Mouse (Mus musculus) embryonic facial prominence, embryonic 12.5 days (tissue): ENCODE results near the gene Rnf149. TPM values are rescaled to one million over a fixed set of nuclear protein-coding genes. Genes with fewer than 3 reads are reported as not detected.
"Not testable (repeated sequence)": the region's sequence is repeated elsewhere in the genome, so short reads cannot be mapped to it uniquely, and the experiment has no call there.

Experiments
- ATAC-seq: fragments of 200-750 bp; cut with Nextera tagmentation; 2 replicates; pipeline ENCODE4 v1.8.0; 2017; ENCODE audit not compliant: insufficient number of reproducible peaks, insufficient read depth, low FRiP score, low TSS enrichment
- H3K27ac ChIP-seq: fragments of 300-500 bp; sonication (generic); 2 replicates; pipeline ENCODE4 v1.5.1; 2016; ENCODE audit warnings: mild to moderate bottlenecking
- H3K27me3 ChIP-seq: fragments of 300-500 bp; sonication (generic); 2 replicates; pipeline ENCODE4 v1.6.1; 2016; ENCODE audit warnings: mild to moderate bottlenecking, moderate library complexity
- H3K36me3 ChIP-seq: fragments of 300-500 bp; sonication (generic); 2 replicates; pipeline ENCODE4 v1.6.1; 2016; ENCODE audit warnings: mild to moderate bottlenecking
- H3K4me1 ChIP-seq: fragments of 300-500 bp; sonication (generic); 2 replicates; pipeline ENCODE4 v1.6.1; 2016
- H3K4me2 ChIP-seq: fragments of 300-500 bp; sonication (generic); replicated peaks from 2 replicates; pipeline ENCODE4 v1.6.1; 2016; ENCODE audit warnings: mild to moderate bottlenecking, moderate library complexity
- H3K4me3 ChIP-seq: fragments of 300-500 bp; sonication (generic); 2 replicates; pipeline ENCODE4 v1.5.1; 2016; ENCODE audit warnings: mild to moderate bottlenecking
- H3K9ac ChIP-seq: fragments of 300-500 bp; sonication (generic); 2 replicates; pipeline ENCODE4 v1.6.1; 2016; ENCODE audit warnings: mild to moderate bottlenecking, moderate library complexity
- H3K9me3 ChIP-seq: fragments of 300-500 bp; sonication (generic); 2 replicates; pipeline ENCODE4 v1.6.1; 2016; ENCODE audit warnings: mild to moderate bottlenecking, moderate library complexity
- WGBS: fragments of 180-500 bp; shearing (Covaris S2); methylation state at CpG from one replicate; pipeline ENCODE4 v1.1.7; 2016; 5-methylcytosine and 5-hydroxymethylcytosine counted together
- polyA plus RNA-seq: library from polyadenylated mRNA; unstranded; fragments of >200 nt; fragmentation: Nextera tagmentation; extraction: Ambion mirVana; gene quantifications from 2 replicates; pipeline ENCODE4 v1.2.1, GENCODE M21; 2016

Gene Rnf149
- polyA plus RNA-seq, 1 experiment from 2014 or later, result 36.2 TPM

DNA sequence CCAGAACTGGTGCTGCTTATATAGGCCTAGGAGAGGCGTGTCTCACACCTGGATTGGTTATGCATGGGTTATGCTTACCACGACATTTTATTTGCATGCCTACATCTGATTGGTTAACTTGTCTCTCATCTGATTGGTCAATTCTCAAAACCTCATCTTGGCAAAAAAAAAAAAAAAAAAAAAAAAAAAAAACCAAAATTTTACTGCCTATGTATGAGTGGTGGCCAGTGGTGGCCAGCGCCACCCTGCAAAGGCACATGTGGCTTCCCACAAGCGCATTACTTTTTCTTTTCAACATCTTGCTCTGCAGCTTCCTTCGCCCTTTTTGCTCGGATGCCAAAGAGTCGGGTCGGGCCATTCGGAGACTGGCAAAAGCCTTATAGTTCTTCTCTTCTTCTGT is 19.9 kb upstream of the Rnf149 start:
- 92% methylated on average over 9 of the region's 9 CpGs for WGBS
- H3K27me3 ChIP-seq, H3K27ac ChIP-seq, H3K9me3 ChIP-seq, H3K4me3 ChIP-seq, H3K4me2 ChIP-seq, ATAC-seq, H3K36me3 ChIP-seq, H3K9ac ChIP-seq, H3K4me1 ChIP-seq: not testable (repeated sequence)

- 83% methylated on average over 10 of the region's 10 CpGs for WGBS
- H3K27me3 ChIP-seq, result no peaks in the 10 kb centered on the region
- no peak for ATAC-seq
Measured at GRCm38 (mm10) chr1:39593836-39594235, 16.6 kb upstream of the Rnf149 start.

GRCm38 (mm10) chr1:39592090-39592489 is 14.9 kb upstream of the Rnf149 start:
- H3K36me3 ChIP-seq, result no peaks in the 10 kb centered on the region
- no peak overlapping the region for H3K4me2 ChIP-seq
- 78% methylated on average over 4 of the region's 4 CpGs for WGBS
- no peak for ATAC-seq
- no peaks in the 10 kb centered on the region for H3K27me3 ChIP-seq
- no peak overlapping the region for H3K9ac ChIP-seq
- H3K9me3 ChIP-seq, result no peaks in the 10 kb centered on the region
- H3K4me3 ChIP-seq, result no peak overlapping the region
- H3K27ac ChIP-seq, result no peak overlapping the region
- no peaks in the 10 kb centered on the region for H3K4me1 ChIP-seq

More at GRCm38 (mm10) chr1:39593836-39594235, 16.6 kb upstream of the Rnf149 start:
- Histone ChIP-seq H3K27ac (no peak overlapping the region), H3K4me3 (no peak overlapping the region), H3K4me1 (no peaks in the 10 kb centered on the region), H3K36me3 (no peaks in the 10 kb centered on the region), H3K9me3 (no peaks in the 10 kb centered on the region), H3K9ac (no peak overlapping the region), H3K4me2 (no peak overlapping the region)

DNA sequence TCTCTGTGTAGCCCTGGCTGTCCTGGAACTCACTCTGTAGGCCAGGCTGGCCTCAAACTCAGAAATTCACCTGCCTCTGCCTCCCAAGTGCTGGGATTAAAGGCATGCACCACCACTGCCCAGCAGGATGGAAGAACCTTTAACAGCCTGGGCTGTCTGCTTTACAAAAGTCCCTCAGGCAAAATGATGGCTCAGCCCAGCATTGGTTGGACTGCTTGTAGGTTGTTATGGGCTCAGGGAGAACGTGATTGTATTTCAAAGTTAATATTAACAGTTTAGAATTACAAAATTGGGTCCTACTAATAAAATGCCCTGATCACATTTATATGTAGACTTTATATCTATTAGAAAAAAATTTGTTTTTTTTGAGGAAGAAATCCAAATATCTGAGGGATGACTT is 14.4 kb upstream of the Rnf149 start:
- H3K9ac ChIP-seq, ATAC-seq, H3K9me3 ChIP-seq, H3K27me3 ChIP-seq, H3K27ac ChIP-seq, H3K4me2 ChIP-seq, H3K36me3 ChIP-seq, H3K4me3 ChIP-seq, H3K4me1 ChIP-seq: not testable (repeated sequence)
- 53% methylated on average over 1 of the region's 1 CpGs for WGBS

- H3K27ac ChIP-seq, result no peak overlapping the region
- no peak for ATAC-seq
- no peak overlapping the region for H3K4me2 ChIP-seq
- no peaks in the 10 kb centered on the region for H3K9me3 ChIP-seq
- H3K36me3 ChIP-seq, result no peaks in the 10 kb centered on the region
- H3K27me3 ChIP-seq, result no peaks in the 10 kb centered on the region
- H3K4me3 ChIP-seq, result no peak overlapping the region
- 76% methylated on average over 5 of the region's 5 CpGs for WGBS
- H3K9ac ChIP-seq, result no peak overlapping the region
- no peaks in the 10 kb centered on the region for H3K4me1 ChIP-seq
Measured at GRCm38 (mm10) chr1:39590193-39590592, 13.0 kb upstream of the Rnf149 start.

DNA sequence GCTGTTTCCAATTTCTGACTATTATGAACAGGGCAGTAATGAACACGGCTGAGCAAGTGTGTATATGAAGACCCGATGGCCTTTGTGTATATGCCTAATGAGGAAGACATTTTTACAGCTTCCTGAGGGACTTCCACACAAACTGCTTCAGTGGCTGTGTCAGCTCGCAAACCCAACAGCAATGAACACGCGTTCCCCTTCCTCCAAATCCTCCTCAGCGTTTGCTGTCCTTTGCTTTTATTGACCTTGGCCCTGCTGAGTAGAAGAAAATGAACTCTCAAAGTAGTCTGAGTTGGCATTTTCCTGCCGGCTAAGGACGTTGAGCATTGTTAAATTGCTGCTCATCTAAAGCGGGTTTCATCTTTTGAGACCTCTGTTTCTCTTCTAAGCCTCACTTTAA is 8.2 kb upstream of the Rnf149 start:
- Histone ChIP-seq H3K36me3 (no peaks in the 10 kb centered on the region), H3K4me1 (no peaks in the 10 kb centered on the region), H3K27ac (no peak overlapping the region), H3K9ac (no peak overlapping the region), H3K27me3 (no peaks in the 10 kb centered on the region), H3K4me2 (no peak overlapping the region), H3K9me3 (no peaks in the 10 kb centered on the region), H3K4me3 (no peak overlapping the region)
- 90% methylated on average over 9 of the region's 9 CpGs for WGBS
- ATAC-seq, result no peak

DNA sequence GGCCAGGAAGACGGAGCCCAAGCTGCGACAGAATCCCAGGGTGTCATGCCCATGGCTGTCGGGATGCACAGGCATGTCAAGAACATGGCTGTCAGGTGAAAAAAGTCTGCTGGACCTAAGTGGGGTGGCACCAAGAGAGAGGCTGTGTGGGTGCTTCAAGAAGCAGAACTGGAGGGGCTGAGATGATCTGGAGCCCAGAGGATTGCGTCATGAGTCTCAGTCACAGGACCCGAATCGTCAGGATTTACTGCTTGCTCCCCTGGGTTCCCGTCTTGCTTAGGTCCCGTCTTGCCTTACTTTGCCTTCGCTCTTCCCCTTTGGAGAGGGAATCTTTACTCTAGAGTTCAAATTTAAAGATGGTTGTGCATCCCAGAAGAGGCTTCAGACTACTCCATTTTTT is 6.0 kb upstream of the Rnf149 start:
- 91% methylated on average over 9 of the region's 9 CpGs for WGBS
- H3K4me3 ChIP-seq, result no peak overlapping the region
- H3K4me1 ChIP-seq, result no peaks in the 10 kb centered on the region
- H3K36me3 ChIP-seq, result no peaks in the 10 kb centered on the region
- H3K9me3 ChIP-seq, result no peaks in the 10 kb centered on the region
- no peak overlapping the region for H3K9ac ChIP-seq
- ATAC-seq, result no peak
- H3K27me3 ChIP-seq, result no peaks in the 10 kb centered on the region
- no peak overlapping the region for H3K27ac ChIP-seq
- H3K4me2 ChIP-seq, result no peak overlapping the region

DNA sequence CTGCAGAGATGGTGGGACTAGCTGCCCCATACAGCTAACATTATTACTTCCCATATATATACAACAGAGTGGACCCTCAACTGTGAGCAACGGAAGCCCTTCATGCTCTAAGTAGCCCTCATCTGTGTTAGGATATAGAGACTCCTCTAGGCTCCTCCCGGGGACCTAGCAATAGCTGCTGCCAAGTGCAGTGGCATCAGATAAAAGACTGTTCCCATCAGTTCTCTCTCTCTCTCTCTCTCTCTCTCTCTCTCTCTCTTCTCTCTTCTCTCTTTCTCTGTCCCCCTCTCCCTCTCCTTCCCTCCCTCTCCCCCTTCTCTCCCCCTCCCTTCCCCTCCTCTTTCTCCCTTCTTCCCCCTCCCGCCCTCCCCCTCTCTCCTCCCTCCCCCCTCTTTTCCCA is 4.0 kb upstream of the Rnf149 start:
- no peak overlapping the region for H3K9ac ChIP-seq
- no peak for ATAC-seq
- WGBS, result 78% methylated on average over 2 of the region's 3 CpGs

GRCm38 (mm10) chr1:39579139-39579538 is 1.9 kb upstream of the Rnf149 start:
- Histone ChIP-seq H3K4me2 (no peak overlapping the region), H3K9me3 (no peaks in the 10 kb centered on the region), H3K27ac (no peak overlapping the region), H3K4me3 (no peak overlapping the region), H3K36me3 (no peaks in the 10 kb centered on the region), H3K9ac (no peak overlapping the region), H3K4me1 (peaks cover 19% of the 10 kb centered on the region), H3K27me3 (no peaks in the 10 kb centered on the region)
- no peak for ATAC-seq
- WGBS, result 71% methylated on average over 6 of the region's 6 CpGs

More for the DNA sequence above, 4.0 kb upstream of the Rnf149 start:
- H3K9me3 ChIP-seq, result no peaks in the 10 kb centered on the region
- no peaks in the 10 kb centered on the region for H3K27me3 ChIP-seq
- H3K4me1 ChIP-seq, result peaks cover 5% of the 10 kb centered on the region; the same call in 1 of the 2 replicates
- H3K27ac ChIP-seq, result no peak overlapping the region
- no peak overlapping the region for H3K4me3 ChIP-seq
- no peak overlapping the region for H3K4me2 ChIP-seq
- no peaks in the 10 kb centered on the region for H3K36me3 ChIP-seq

DNA sequence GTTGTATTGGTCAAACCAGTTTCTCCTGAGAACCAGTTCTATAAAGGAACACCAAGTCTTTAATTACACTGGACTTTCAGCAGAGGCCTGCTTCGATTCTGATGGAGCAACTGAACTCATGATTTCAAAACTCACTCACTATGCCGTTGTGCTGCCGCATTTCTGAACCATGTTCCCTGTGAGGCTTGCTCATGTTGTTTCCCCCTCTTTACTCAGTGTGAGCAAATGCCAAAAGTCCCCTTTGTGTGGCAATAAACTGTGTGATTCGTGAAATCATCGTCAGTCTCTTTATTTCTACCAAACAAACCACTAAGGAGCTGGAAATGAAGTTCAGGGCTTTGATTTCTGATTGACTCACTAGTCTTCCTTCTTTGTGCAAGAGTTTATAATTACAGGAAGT is 1.2 kb upstream of the Rnf149 start:
- no peak for ATAC-seq
- H3K4me1 ChIP-seq, result peaks cover 22% of the 10 kb centered on the region
- H3K27me3 ChIP-seq, result no peaks in the 10 kb centered on the region
- no peak overlapping the region for H3K9ac ChIP-seq
- H3K9me3 ChIP-seq, result no peaks in the 10 kb centered on the region
- H3K27ac ChIP-seq, result no peak overlapping the region
- 64% methylated on average over 5 of the region's 5 CpGs for WGBS
- H3K36me3 ChIP-seq, result no peaks in the 10 kb centered on the region
- no peak overlapping the region for H3K4me3 ChIP-seq
- no peak overlapping the region for H3K4me2 ChIP-seq

- Histone ChIP-seq H3K9me3 (no peaks in the 10 kb centered on the region), H3K4me1 (peaks cover 26% of the 10 kb centered on the region), H3K36me3 (no peaks in the 10 kb centered on the region), H3K9ac (peak overlapping the region; percentile 94), H3K27me3 (no peaks in the 10 kb centered on the region), H3K4me3 (peak overlapping the region; percentile 91), H3K4me2 (peak overlapping the region; percentile 76), H3K27ac (peak overlapping the region; percentile 99)
- under 1% methylated on average over 88 of the region's 88 CpGs for WGBS
- ATAC-seq, result peak; percentile 80
Measured at GRCm38 (mm10) chr1:39576431-39577243, 568 bp downstream of the Rnf149 start.

GRCm38 (mm10) chr1:39575778-39576375 is 1.3 kb downstream of the Rnf149 start:
- Histone ChIP-seq H3K27me3 (no peaks in the 10 kb centered on the region), H3K9me3 (no peaks in the 10 kb centered on the region), H3K4me1 (peaks cover 31% of the 10 kb centered on the region), H3K4me3 (peak overlapping the region; percentile 91), H3K9ac (peak overlapping the region; percentile 94), H3K27ac (peak overlapping the region; percentile 99), H3K4me2 (peak overlapping the region; percentile 76), H3K36me3 (no peaks in the 10 kb centered on the region)
- 14% methylated on average over 8 of the region's 8 CpGs for WGBS
- ATAC-seq, result no peak
